Mouse (Mus musculus) A20 (cell line): ENCODE measurements at regions not wholly inside any gene's neighbourhood (a gene's known extent, or its start where the extent isn't known, plus 50 kb on each side); places are given as distances from the start of the nearest gene placed in this dataset.

Source experiments
- DNase-seq: peaks from one replicate; pipeline ENCODE4 v3.0.0-alpha.2; 2011; ENCODE audit warnings: low read depth, low spot score

DNA sequence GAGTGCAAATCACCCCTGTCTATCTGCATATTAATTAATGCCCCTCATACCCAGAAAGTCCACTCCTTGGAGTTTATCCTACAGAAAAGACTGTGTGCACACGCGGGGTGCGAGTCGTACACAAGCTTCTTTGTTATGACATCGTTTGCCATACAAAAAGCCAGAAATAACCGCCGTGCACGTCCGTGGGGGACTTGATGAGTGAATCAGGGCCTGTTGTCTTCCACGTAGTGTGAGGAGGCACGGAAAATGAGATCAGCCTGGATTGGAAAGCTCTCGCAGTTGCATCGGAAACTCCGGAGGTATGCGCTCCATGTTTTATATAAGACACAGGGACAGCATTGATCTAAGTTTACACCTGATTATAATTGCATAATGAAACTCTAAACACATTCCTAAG, 120.3 kb downstream of the Etnk1 start:
- no peak for DNase-seq

GRCm38 (mm10) chr6:143288491-143289130, 121.6 kb downstream of the Etnk1 start:
- no peak for DNase-seq

DNA sequence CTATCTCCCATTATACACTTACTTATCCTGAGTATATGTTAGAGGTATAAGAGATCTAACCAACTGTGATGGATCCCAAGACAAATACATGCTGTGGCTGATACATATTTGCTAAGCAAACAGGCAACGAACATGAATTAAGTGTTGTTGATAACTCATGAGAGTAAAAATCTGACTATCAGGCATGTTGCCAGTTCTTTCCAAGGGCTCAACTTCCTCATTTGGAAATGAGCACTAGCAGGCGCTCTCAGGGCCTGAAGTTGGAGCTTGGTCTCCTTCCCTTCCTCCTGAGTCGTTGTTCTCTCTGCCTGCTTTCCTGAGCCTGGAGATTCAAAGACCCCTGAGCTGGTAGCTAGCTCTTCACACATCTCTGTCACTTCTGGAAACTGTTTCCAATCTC, 126.6 kb downstream of the Etnk1 start:
- DNase-seq: no peak

- DNase-seq: no peak
These were observed 131.4 kb downstream of the Etnk1 start for GRCm38 (mm10) chr6:143298391-143298790.

GRCm38 (mm10) chr6:143301414-143301813, 134.4 kb downstream of the Etnk1 start:
- no peak for DNase-seq

GRCm38 (mm10) chr6:143307327-143307726, 140.3 kb downstream of the Etnk1 start:
- DNase-seq: no peak

- DNase-seq: no peak
These were observed 148.8 kb downstream of the Etnk1 start for GRCm38 (mm10) chr6:143315859-143316258.

- DNase-seq: peak; percentile 21
These were observed 153.4 kb downstream of the Etnk1 start for GRCm38 (mm10) chr6:143320426-143320825.

DNA sequence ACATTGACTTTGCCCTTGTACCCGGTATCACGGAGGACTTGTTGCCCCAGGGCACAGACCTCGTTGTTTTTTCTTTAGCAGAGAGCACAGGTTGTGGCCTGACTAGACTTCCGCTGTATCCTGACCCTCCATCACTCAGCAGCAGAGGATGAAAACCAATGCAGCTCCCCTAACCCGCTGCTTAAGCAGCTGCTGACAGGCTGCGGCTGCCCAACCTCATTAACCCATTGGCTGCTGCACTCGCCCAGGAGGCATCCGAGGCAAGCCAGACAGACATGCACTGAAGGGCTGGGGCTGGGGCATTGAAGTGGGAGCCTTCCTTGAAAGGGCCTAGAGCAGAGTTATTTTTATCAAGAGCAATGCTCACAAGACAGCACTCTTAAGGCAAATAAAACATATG, 157.6 kb downstream of the Etnk1 start:
- DNase-seq: no peak

- DNase-seq: peak; percentile 85
These were observed 160.1 kb downstream of the Etnk1 start for GRCm38 (mm10) chr6:143326956-143327722.

DNA sequence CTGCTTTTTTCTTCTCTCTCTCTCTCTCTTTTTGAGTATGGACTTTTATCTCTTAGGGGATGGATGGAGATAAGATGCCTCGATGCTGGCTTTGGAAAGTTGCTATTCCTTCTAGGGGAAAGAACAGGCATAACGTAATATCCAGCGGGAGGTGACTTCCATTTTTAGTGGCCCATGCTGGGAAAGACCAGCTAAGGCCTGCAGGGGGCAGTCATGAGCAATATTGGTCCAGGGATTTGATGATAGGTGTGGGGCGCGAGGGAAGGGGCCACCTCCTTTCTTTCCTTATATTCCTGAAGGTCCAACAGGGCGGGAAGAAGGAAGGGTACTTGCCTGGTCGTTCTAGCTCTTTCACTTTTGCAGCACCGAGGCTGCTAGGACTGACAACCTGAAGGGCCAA, 160.8 kb downstream of the Etnk1 start:
- DNase-seq: peak; percentile 46

GRCm38 (mm10) chr6:143328202-143328601, 161.2 kb downstream of the Etnk1 start:
- no peak for DNase-seq

GRCm38 (mm10) chr6:143329096-143329495, 162.1 kb downstream of the Etnk1 start:
- peak; percentile 41 for DNase-seq

DNA sequence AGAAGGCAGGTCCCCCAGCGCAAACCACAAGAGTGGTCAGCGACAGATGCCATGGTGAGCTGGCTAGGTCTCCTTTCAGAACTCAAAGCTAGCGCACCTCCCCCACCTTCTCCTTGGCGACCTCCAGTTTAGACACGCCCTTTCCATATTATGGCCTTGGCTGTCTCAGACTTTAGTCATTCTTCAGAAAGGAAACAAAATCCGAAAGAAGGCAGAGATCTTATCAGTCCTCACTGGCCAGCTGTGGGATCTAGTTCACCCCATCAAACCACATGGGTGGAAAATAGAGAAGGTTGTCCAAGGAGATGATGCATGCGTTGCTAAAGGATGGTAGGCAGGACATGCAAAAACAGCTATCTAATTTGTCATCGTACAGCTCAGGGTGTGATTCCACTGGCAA, 166.5 kb downstream of the Etnk1 start:
- DNase-seq: no peak

- DNase-seq: no peak
These were observed 169.6 kb downstream of the Etnk1 start for GRCm38 (mm10) chr6:143336574-143336973.

GRCm38 (mm10) chr6:143349000-143349399, 182.0 kb downstream of the Etnk1 start:
- DNase-seq: no peak

DNA sequence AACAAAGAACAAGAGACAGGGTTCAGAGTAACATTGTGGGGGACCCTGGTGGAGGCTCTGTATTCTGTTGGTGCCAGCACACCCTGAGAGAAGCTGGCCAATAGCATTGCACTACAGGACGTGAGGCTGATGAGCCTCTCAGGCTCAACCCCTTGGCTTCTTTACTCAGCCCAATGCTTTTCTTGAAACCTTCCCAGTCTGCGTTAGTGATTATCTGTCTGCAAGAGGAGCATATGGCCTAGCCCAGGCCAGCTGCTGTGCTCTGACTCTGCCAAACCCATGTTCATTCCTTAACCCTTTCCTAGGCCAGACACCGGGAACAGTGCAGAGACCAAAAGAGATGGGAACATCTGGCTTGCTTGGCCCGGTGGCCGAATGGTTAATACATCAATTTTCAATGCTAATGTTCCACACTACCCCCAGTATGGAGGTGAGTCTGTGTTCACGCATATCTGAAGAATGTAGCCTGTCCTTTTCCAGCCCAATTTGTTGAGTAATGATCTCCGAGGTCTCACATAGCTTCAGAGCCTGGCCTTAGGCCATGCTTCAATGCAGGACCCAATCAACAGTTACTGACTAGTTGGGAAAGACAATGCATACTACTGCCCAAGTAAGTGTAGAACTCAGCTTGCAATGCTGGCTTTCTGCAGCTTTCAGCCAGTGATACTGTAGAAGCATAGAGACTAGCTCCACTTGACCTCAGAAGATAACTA, 192.5 kb downstream of the Etnk1 start:
- DNase-seq: no peak

DNA sequence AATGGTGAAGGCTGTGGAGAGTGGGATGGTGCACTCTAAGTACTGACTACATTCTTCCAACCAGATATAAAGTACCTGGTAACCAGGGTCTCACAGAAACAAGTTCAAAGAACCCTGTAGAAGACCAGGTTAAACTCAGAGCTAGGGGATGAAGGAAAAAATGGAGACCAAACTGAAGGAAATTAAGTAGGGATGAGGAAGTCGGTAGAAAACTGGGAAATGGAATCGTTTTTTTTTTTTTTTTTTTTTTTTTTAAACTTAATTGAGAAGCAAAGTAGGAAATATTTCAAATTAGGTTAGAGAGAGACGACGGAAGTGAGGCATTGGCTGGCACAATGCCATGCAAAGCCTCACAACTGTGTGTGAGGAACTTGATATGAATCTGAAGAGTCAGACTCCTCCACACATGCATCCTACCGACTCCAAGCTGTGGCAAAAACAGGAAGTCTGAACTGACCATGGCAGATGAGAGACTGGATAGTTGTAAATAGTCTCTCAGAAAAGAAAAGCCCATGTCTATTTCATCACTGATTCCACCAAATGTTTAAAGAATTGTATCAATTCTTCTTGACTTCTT, 194.2 kb downstream of the Etnk1 start:
- no peak for DNase-seq

GRCm38 (mm10) chr6:143361963-143362362, 194.9 kb downstream of the Etnk1 start:
- DNase-seq: no peak

GRCm38 (mm10) chr6:143365840-143366239, 198.8 kb downstream of the Etnk1 start:
- peak; percentile 13 for DNase-seq

DNA sequence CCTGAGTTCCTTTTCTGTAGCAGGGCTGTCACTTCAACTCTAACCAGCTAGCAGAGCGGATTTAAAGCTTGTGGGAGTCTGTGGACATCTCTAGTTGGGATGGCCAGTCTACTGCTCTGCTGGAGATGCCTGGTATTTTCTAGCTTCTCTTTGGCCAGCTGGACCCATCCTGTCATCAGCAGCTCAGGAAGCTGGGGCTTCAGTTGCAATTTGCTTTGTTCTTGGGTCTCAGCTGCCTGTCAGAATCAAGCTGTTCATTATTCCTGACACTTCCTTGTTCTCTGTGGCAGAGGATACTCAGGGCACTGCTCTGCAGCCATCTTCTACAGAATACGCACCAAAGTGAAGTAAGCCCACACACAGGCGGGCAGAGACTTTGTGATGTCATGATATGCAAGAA, 200.8 kb downstream of the Etnk1 start:
- DNase-seq: no peak

DNA sequence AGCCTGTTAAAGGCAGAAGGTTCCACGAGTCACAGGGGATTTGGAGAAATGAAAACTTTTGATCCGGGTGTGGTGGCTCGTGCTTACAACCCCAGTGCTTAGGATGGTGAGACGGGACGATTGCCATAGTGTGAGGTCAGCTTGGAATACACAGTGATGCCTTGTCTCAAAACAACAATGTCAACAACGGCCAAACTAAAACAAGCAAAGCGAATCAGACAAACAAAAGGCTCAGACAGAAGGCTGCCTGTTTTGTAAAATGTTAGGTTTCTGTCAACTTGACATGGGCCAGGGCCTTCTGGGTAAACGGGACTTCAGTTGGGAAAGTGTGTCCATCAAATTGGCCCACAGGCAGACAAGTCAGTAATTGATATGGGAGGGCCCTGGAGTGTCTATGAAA, 201.6 kb downstream of the Etnk1 start:
- no peak for DNase-seq
